Mouse (Mus musculus) cerebellum, adult 2 months (tissue): ENCODE data around the gene Cybc1. TPM values are rescaled to one million over a fixed set of nuclear protein-coding genes. Genes with fewer than 3 reads are reported as not detected.

Source experiments
- DNase-seq, 2 experiments: peaks; one replicate each; pipeline ENCODE4 v3.0.0; 2021
- H3K27ac ChIP-seq: fragments of 200-500 bp; 2 replicates; pipeline ENCODE4 v1.5.1; 2012; ENCODE audit warnings: low read length, control low read depth, inconsistent platforms; ENCODE audit not compliant: insufficient read depth
- H3K27me3 ChIP-seq: fragments of 200-500 bp; 2 replicates; pipeline ENCODE4 v1.6.1; 2012; ENCODE audit warnings: inconsistent platforms, mild to moderate bottlenecking, low read length, moderate library complexity; ENCODE audit not compliant: control insufficient read depth, insufficient read depth
- H3K4me1 ChIP-seq: fragments of 200-500 bp; 2 replicates; pipeline ENCODE4 v1.6.1; 2011; ENCODE audit warnings: low read length; ENCODE audit not compliant: control insufficient read depth, insufficient read depth
- H3K4me3 ChIP-seq: fragments of 200-500 bp; replicated peaks from 2 replicates; pipeline ENCODE3; 2011; ENCODE audit warnings: mild to moderate bottlenecking, low read depth, low read length, control low read depth; ENCODE audit not compliant: insufficient read depth
- CTCF ChIP-seq: fragments of 200-500 bp; IDR thresholded peaks from 2 replicates; pipeline ENCODE4 v1.5.1; 2011; ENCODE audit warnings: low read depth, mild to moderate bottlenecking, control low read depth, low read length, moderate library complexity, borderline replicate concordance; ENCODE audit not compliant: insufficient read depth
- POLR2A ChIP-seq: fragments of 200-500 bp; IDR thresholded peaks from 2 replicates; pipeline ENCODE4 v1.6.1; 2011; ENCODE audit warnings: low read length, control low read depth, borderline replicate concordance; ENCODE audit not compliant: insufficient read depth
- WGBS: fragments of 180-500 bp; shearing (Covaris S2); methylation state at CpG from one replicate; pipeline ENCODE4 v1.1.7; 2018; 5-methylcytosine and 5-hydroxymethylcytosine counted together
- polyA plus RNA-seq: library from polyadenylated mRNA; depleted of rRNA; stranded (reverse); fragments of >200 nt; gene quantifications from 2 replicates; pipeline ENCODE4 v1.2.3, GENCODE M21; 2012

Gene Cybc1
- polyA plus RNA-seq, 1 experiment: 36.2 TPM

- peak overlapping the region; percentile 96 for H3K4me3 ChIP-seq
- DNase-seq: no peak
- H3K27me3 ChIP-seq: no peaks in the 10 kb centered on the region
- H3K4me1 ChIP-seq: peaks cover 5% of the 10 kb centered on the region; the same call in 1 of the 2 replicates
- no peak for TF ChIP-seq POLR2A
- no peak for TF ChIP-seq CTCF
- WGBS: 15% methylated on average over 21 of the region's 21 CpGs
- H3K27ac ChIP-seq: 0 out of 2 replicates have a peak overlapping the region, but pooled peaks have one; percentile 15
These were observed 749 bp downstream of the Cybc1 start for GRCm38 (mm10) chr11:121228129-121229017.

GRCm38 (mm10) chr11:121221321-121222010 lies 7.7 kb downstream of the Cybc1 start:
- TF ChIP-seq CTCF (no peak), POLR2A (0 out of 2 replicates have a peak, but pooled peaks have one; percentile 8)
- WGBS: 35% methylated on average over 6 of the region's 6 CpGs
- peak; percentile 67 to 80 for DNase-seq
- Histone ChIP-seq H3K4me1 (peaks cover 17% of the 10 kb centered on the region), H3K27me3 (no peaks in the 10 kb centered on the region), H3K27ac (peak overlapping the region; percentile 12), H3K4me3 (no peak overlapping the region)

GRCm38 (mm10) chr11:121220771-121221170 lies 8.4 kb downstream of the Cybc1 start:
- H3K27me3 ChIP-seq: no peaks in the 10 kb centered on the region
- DNase-seq: no peak
- TF ChIP-seq POLR2A: no peak
- no peak for TF ChIP-seq CTCF
- 68% methylated on average over 5 of the region's 5 CpGs for WGBS
- H3K4me3 ChIP-seq: no peak overlapping the region
- peaks cover 17% of the 10 kb centered on the region for H3K4me1 ChIP-seq
- no peak overlapping the region for H3K27ac ChIP-seq

- TF ChIP-seq CTCF: no peak
- TF ChIP-seq POLR2A: no peak
- Histone ChIP-seq H3K27ac (no peak overlapping the region), H3K4me1 (peaks cover 17% of the 10 kb centered on the region), H3K27me3 (no peaks in the 10 kb centered on the region), H3K4me3 (no peak overlapping the region)
- DNase-seq: no peak
- 87% methylated on average over 11 of the region's 11 CpGs for WGBS
These were observed 9.3 kb downstream of the Cybc1 start for GRCm38 (mm10) chr11:121219776-121220175.

- H3K4me3 ChIP-seq: no peak overlapping the region
These were observed 12.3 kb downstream of the Cybc1 start for GRCm38 (mm10) chr11:121216831-121217230.

GRCm38 (mm10) chr11:121204161-121205006 lies 24.7 kb downstream of the Cybc1 start, which contains the start of the genes Hexdc and Ogfod3:
TSS of gene Hexdc (plus strand) at chr11:121204433.
TSS of gene Ogfod3 (minus strand) at chr11:121204711.
- TF ChIP-seq POLR2A (peak; percentile 86), CTCF (no peak)
- DNase-seq: peak; percentile 95 to 96
- under 1% methylated on average over 70 of the region's 70 CpGs for WGBS
- Histone ChIP-seq H3K27ac (peak within 1 kb of the TSS; percentile 22; the same call in 1 of the 2 replicates), H3K4me3 (peak within 1 kb of the TSS; percentile 70), H3K4me1 (peaks cover 3% of the 10 kb centered on the region), H3K27me3 (no peaks in the 10 kb centered on the region)

More at GRCm38 (mm10) chr11:121216831-121217230, 12.3 kb downstream of the Cybc1 start:
- WGBS: 94% methylated on average over 3 of the region's 3 CpGs
- TF ChIP-seq POLR2A (no peak), CTCF (no peak)
- Histone ChIP-seq H3K27me3 (no peaks in the 10 kb centered on the region), H3K4me1 (peaks cover 13% of the 10 kb centered on the region), H3K27ac (no peak overlapping the region)
- DNase-seq: no peak

GRCm38 (mm10) chr11:121203859-121204160 lies 25.3 kb downstream of the Cybc1 start:
- 1% methylated on average over 5 of the region's 5 CpGs for WGBS

More at GRCm38 (mm10) chr11:121203859-121204160, 25.3 kb downstream of the Cybc1 start:
- Histone ChIP-seq H3K4me3 (peak overlapping the region; percentile 70), H3K27ac (no peak overlapping the region), H3K27me3 (no peaks in the 10 kb centered on the region), H3K4me1 (peaks cover 3% of the 10 kb centered on the region)
- DNase-seq: no peak
- no peak for TF ChIP-seq CTCF
